Mouse (Mus musculus) C2C12 (cell line): ENCODE data around the gene Acbd6.

ENCODE experiments used
- CTCF ChIP-seq: IDR thresholded peaks from one replicate; pipeline ENCODE4 v1.5.1; 2011; ENCODE audit not compliant: control insufficient read depth, insufficient read depth, insufficient read length
- MYOD1 ChIP-seq: IDR thresholded peaks from one replicate; pipeline ENCODE4 v1.6.1; 2011; ENCODE audit warnings: low read depth; ENCODE audit not compliant: control insufficient read depth, insufficient read length
- MYOG ChIP-seq: IDR thresholded peaks from one replicate; pipeline ENCODE4 v1.6.1; 2011; ENCODE audit not compliant: control insufficient read depth, insufficient read length; ENCODE audit errors: extremely low read depth
- USF1 ChIP-seq: IDR thresholded peaks from one replicate; pipeline ENCODE4 v1.6.1; 2011; ENCODE audit warnings: low read depth, mild to moderate bottlenecking, control low read depth, moderate library complexity

GRCm38 (mm10) chr1:155522493-155522892 is 35.4 kb upstream of the Acbd6 start:
- TF ChIP-seq USF1: no peak
- no peak for TF ChIP-seq MYOG
- no peak for TF ChIP-seq CTCF
- no peak for TF ChIP-seq MYOD1
